ENCODE assay signal across 9 mouse cellular contexts in the genomic region with DNA sequence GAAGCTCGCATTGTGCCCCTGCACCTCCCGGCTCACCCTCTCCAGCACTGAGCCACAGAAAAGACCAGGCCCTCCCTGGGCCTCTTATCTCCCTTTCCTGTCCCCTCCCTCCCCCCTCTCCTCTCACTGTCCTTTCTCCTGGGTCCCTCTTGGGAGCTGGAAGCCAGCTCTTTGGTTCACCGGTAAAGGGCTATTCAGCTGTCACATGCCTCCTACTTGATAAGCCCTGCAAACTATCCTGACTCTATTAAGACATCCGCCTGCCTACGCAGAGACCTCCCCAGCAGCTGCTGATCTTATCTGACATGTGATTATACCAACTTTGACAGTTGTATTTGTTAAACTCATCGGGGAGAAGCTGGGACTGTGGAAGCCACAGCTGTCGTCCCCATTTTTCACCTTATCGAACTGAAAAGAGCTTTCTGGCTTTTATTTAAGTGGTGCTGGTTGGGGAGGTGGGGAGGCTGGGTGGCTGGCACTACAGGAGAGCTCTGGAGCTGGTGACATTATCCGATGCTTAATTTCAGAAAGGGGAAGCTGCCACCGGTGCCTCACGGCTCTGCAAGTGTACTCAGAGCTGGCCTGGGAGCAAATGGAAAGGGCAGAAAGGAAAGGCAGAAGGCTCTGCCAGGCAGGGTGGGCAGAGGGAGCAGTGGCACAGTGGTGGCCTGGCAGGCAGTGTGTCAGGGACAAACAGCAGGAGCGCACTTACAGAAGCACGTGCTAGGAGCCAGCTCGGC. TPM values are rescaled to one million over a fixed set of nuclear protein-coding genes. Genes with fewer than 3 reads are reported as not detected.
DNase-seq lines count a peak whose midpoint lies in the region; ATAC-seq and TF ChIP-seq lines count a peak whose summit lies in the region.
"Had no signal": no experiment of that assay in that cellular context is flagged by ENCODE, and none has a peak within 500 bp of the region (broad histone marks: within the 10 kb centered on the region; RNA-seq: fewer than 3 reads in every experiment).

No protein-coding gene starts in this region.

- 0 out of 2 replicates have a peak overlapping the region, but pooled peaks have one; percentile 23 for H3K27ac ChIP-seq in cerebellum, adult 2 months (ENCODE audit: insufficient read depth, low read length)
- H3K27ac ChIP-seq in kidney, embryonic 16.5 days (ENCODE audit: low read length), result no peak overlapping the region
- H3K27ac ChIP-seq in kidney, embryonic 14.5 days (ENCODE audit: low read depth, low read length), result no peak overlapping the region
- H3K27ac ChIP-seq: kidney, postnatal 0 days had no signal

- ATAC-seq in G1E (ENCODE audit: extremely low read depth, insufficient number of reproducible peaks, low FRiP score, poor library complexity, severe bottlenecking), result peak; percentile 83
- peak; percentile 56 for ATAC-seq in megakaryocyte, adult 5-6 weeks (ENCODE audit: poor library complexity, severe bottlenecking)
- no peak for ATAC-seq in kidney, embryonic 16.5 days (ENCODE audit: low FRiP score, low TSS enrichment)
- no peak for ATAC-seq in kidney, embryonic 14.5 days (ENCODE audit: low FRiP score, low TSS enrichment)

- WGBS in cerebellum, adult 2 months, result 32% methylated on average over 14 of the region's 14 CpGs
- WGBS in kidney, embryonic 16.5 days, result 77% methylated on average over 14 of the region's 14 CpGs
- WGBS in kidney, embryonic 14.5 days, result 86% methylated on average over 14 of the region's 14 CpGs

- no peak overlapping the region for H3K4me3 ChIP-seq in cerebellum, adult 2 months (replicated peaks; ENCODE audit: insufficient read depth, low read depth, low read length)
- H3K4me3 ChIP-seq in G1E (ENCODE audit: low read depth, low read length), result peak overlapping the region; percentile 71
- H3K4me3 ChIP-seq in kidney, embryonic 16.5 days (ENCODE audit: low read length), result no peak overlapping the region
- H3K4me3 ChIP-seq in kidney, embryonic 14.5 days (ENCODE audit: low read length), result no peak overlapping the region

- no peaks in the 10 kb centered on the region for H3K27me3 ChIP-seq in cerebellum, adult 2 months (ENCODE audit: control insufficient read depth, insufficient read depth, low read length)
- no peaks in the 10 kb centered on the region for H3K27me3 ChIP-seq in G1E (ENCODE audit: insufficient read depth, low read length)
- no peaks in the 10 kb centered on the region for H3K27me3 ChIP-seq in kidney, embryonic 16.5 days (ENCODE audit: insufficient read depth, low read length)
- H3K27me3 ChIP-seq in kidney, embryonic 14.5 days (ENCODE audit: control insufficient read depth, insufficient read depth, low read length), result no peaks in the 10 kb centered on the region

- no peak for TF ChIP-seq CTCF in cerebellum, adult 2 months (IDR thresholded peaks at IDR 0.05; ENCODE audit: borderline replicate concordance, insufficient read depth, low read depth, low read length)
- TF ChIP-seq CTCF in G1E (IDR thresholded peaks at IDR 0.05; ENCODE audit: low read depth, low read length), result no peak

- no peak overlapping the region for H3K9ac ChIP-seq in kidney, embryonic 16.5 days (replicated peaks; ENCODE audit: low read length)
- H3K9ac ChIP-seq in kidney, embryonic 14.5 days (ENCODE audit: low read depth, low read length), result no peak overlapping the region

- no peak overlapping the region for H3K4me2 ChIP-seq in kidney, embryonic 16.5 days (replicated peaks; ENCODE audit: low read depth, low read length)
- no peak overlapping the region for H3K4me2 ChIP-seq in kidney, embryonic 14.5 days (replicated peaks; ENCODE audit: low read depth, low read length)

- H3K36me3 ChIP-seq in G1E (replicated peaks), result peaks cover 85% of the 10 kb centered on the region
- H3K36me3 ChIP-seq in kidney, embryonic 16.5 days (ENCODE audit: insufficient read depth, low read length), result peaks cover 58% of the 10 kb centered on the region
- H3K36me3 ChIP-seq in kidney, embryonic 14.5 days (ENCODE audit: control insufficient read depth, insufficient read depth, low read length), result peaks cover 63% of the 10 kb centered on the region

- H3K9me3 ChIP-seq in G1E (replicated peaks), result no peaks in the 10 kb centered on the region
- H3K9me3 ChIP-seq in kidney, embryonic 16.5 days (ENCODE audit: low read length), result no peaks in the 10 kb centered on the region
- H3K9me3 ChIP-seq in kidney, embryonic 14.5 days (ENCODE audit: control insufficient read depth, low read length), result no peaks in the 10 kb centered on the region

- TF ChIP-seq POLR2A in cerebellum, adult 2 months (IDR thresholded peaks at IDR 0.05; ENCODE audit: borderline replicate concordance, insufficient read depth, low read length), result no peak

- DNase-seq in cerebellum, adult 2 months, result peak in 1 of 2 experiments; percentile 38
- DNase-seq in cerebellum, adult 8-10 months, result no peak
- peak; percentile 93 for DNase-seq in G1E (ENCODE audit: low spot score)
- peak; percentile 50 to 67 for DNase-seq in heart, postnatal 10 days
- DNase-seq in kidney, adult 8-10 months, result no peak

- intact Hi-C loops in heart, postnatal 10 days (cut with DNase I), result loop anchor here (2.0 kb wide), 1 partner anchor 52 kb away; no protein-coding TSS in a partner anchor

- peaks cover 14% of the 10 kb centered on the region for H3K4me1 ChIP-seq in cerebellum, adult 2 months (ENCODE audit: control insufficient read depth, insufficient read depth, low read length)
- peaks cover 77% of the 10 kb centered on the region for H3K4me1 ChIP-seq in G1E (ENCODE audit: insufficient read depth, low read depth, low read length)
- peaks cover 10% of the 10 kb centered on the region; the same call in 1 of the 2 replicates for H3K4me1 ChIP-seq in kidney, embryonic 16.5 days (ENCODE audit: insufficient read depth, low read length)
- H3K4me1 ChIP-seq in kidney, embryonic 14.5 days (ENCODE audit: control insufficient read depth, insufficient read depth, low read length), result no peaks in the 10 kb centered on the region

RNA-seq across cellular contexts. Expression of gene Nmt1, which starts 29.2 kb away (rescaled TPM):
- polyA plus RNA-seq in cerebellum, adult 2 months (2012; rRNA removed), result 58.8 and 63.2 TPM in 2 replicates
- total RNA-seq in G1E (2014; fragmentation: Nextera tagmentation) (54.2 and 83.8 TPM in 2 replicates), G1E (2017) (40.0 and 51.2 TPM in 2 replicates)
- polyA plus RNA-seq in G1E (2012), result 5.9 and 9.2 TPM in 2 replicates
- total RNA-seq in heart, postnatal 10 days (2021), result 10 to 100 TPM; 61.4 to 63.2 TPM
- 41.5 and 41.7 TPM in 2 replicates for total RNA-seq in megakaryocyte, adult 5-6 weeks (2015)
- total RNA-seq in megakaryocyte, adult 5-6 weeks (2017), result 35.0 and 40.9 TPM in 2 replicates
- polyA plus RNA-seq in kidney, embryonic 16.5 days (2015; fragmentation: Nextera tagmentation; extraction: Ambion mirVana), result 50.7 and 51.9 TPM in 2 replicates
- 54.7 and 63.6 TPM in 2 replicates for polyA plus RNA-seq in kidney, embryonic 14.5 days (2014; fragmentation: Nextera tagmentation; extraction: Ambion mirVana)

RNA-seq across cellular contexts. Expression of gene Dcakd, which starts 29.4 kb away (rescaled TPM):
- 58.3 and 63.6 TPM in 2 replicates for polyA plus RNA-seq in cerebellum, adult 2 months (2012; rRNA removed)
- 87.1 and 95.3 TPM in 2 replicates for total RNA-seq in G1E (2014; fragmentation: Nextera tagmentation)
- 31.1 and 36.4 TPM in 2 replicates for total RNA-seq in G1E (2017)
- polyA plus RNA-seq in G1E (2012), result 191 and 199 TPM in 2 replicates
- 10 to 100 TPM; 62.5 to 70.5 TPM for total RNA-seq in heart, postnatal 10 days (2021)
- total RNA-seq in megakaryocyte, adult 5-6 weeks (2015), result 20.5 and 20.7 TPM in 2 replicates
- 6.8 and 9.3 TPM in 2 replicates for total RNA-seq in megakaryocyte, adult 5-6 weeks (2017)
- polyA plus RNA-seq in kidney, embryonic 16.5 days (2015; fragmentation: Nextera tagmentation; extraction: Ambion mirVana), result 161 and 201 TPM in 2 replicates
- polyA plus RNA-seq in kidney, embryonic 14.5 days (2014; fragmentation: Nextera tagmentation; extraction: Ambion mirVana), result 225 and 229 TPM in 2 replicates

RNA-seq across cellular contexts. Expression of gene C1ql1, which starts 52.3 kb away (rescaled TPM):
- polyA plus RNA-seq in cerebellum, adult 2 months (2012; rRNA removed), result 16.7 and 19.2 TPM in 2 replicates
- total RNA-seq in G1E (2014; fragmentation: Nextera tagmentation) (not detected in 2 replicates), G1E (2017) (not detected in 2 replicates)
- not detected in 2 replicates for polyA plus RNA-seq in G1E (2012)
- under 1 TPM; 0.22 to 0.34 TPM for total RNA-seq in heart, postnatal 10 days (2021)
- total RNA-seq in megakaryocyte, adult 5-6 weeks (2015), result not detected in 2 replicates
- total RNA-seq in megakaryocyte, adult 5-6 weeks (2017), result not detected in 2 replicates
- polyA plus RNA-seq in kidney, embryonic 16.5 days (2015; fragmentation: Nextera tagmentation; extraction: Ambion mirVana), result 2.5 and 3.0 TPM in 2 replicates
- polyA plus RNA-seq in kidney, embryonic 14.5 days (2014; fragmentation: Nextera tagmentation; extraction: Ambion mirVana), result 6.7 and 8.3 TPM in 2 replicates

Comparison
In these comparisons a context has a peak if more than half of its experiments do, and no peak if none do; other contexts are left out.
1. DNase-seq: peak in G1E (single experiment) and heart, postnatal 10 days (2 of 2); none in cerebellum, adult 8-10 months (single experiment) and kidney, adult 8-10 months (0 of 2).
2. ATAC-seq: peak in G1E (single experiment) and megakaryocyte, adult 5-6 weeks (single experiment); none in kidney, embryonic 16.5 days (single experiment) and kidney, embryonic 14.5 days (single experiment).